Mouse (Mus musculus) lung, adult 18-20 months (tissue): ENCODE measurements around the gene Echdc3.

Experiments
- DNase-seq, 2 experiments: peaks; one replicate each; pipeline ENCODE4 v3.0.0; 2022; ENCODE audit warnings: mixed read lengths in 2 of 2

Echdc3 gene

GRCm38 (mm10) chr2:6165771-6166170 lies 47.1 kb downstream of the Echdc3 start:
- DNase-seq, result peak; percentile 26 to 76

DNA sequence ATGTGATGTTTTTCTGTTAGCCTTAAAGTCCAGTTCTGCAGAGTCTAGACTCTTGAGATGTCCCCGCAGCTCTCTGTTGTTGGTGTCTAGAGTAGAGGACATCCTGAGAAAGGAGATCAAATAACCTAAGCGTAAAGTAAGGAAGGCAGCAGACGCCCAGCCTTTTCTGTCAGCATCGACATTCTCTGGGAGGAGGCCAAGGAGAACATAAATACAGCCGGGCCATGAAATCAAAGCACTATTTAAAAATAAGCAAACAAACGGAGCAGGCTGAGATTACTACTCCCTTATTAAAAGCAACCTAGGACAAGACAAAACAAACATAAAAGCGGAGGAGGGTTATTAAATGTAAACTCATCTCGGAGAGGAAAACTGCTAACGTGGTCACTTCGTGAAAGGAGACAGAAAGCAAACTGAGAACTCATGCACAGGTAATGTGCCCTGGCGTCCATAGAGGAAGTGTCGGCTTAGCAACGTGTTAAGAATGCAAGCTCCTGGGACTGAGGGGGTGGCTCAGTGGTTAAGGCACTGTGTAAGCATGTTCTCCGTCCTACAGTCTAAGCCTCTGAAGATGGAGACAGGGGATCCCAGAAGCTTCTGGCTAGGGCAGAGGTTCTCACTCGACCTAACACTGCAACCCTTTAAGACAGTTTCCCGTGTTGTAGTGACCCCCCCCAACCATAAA lies 48.1 kb downstream of the Echdc3 start:
- no peak for DNase-seq

GRCm38 (mm10) chr2:6162366-6163040 lies 50.3 kb downstream of the Echdc3 start:
- DNase-seq, result peak; percentile 80 to 89

DNA sequence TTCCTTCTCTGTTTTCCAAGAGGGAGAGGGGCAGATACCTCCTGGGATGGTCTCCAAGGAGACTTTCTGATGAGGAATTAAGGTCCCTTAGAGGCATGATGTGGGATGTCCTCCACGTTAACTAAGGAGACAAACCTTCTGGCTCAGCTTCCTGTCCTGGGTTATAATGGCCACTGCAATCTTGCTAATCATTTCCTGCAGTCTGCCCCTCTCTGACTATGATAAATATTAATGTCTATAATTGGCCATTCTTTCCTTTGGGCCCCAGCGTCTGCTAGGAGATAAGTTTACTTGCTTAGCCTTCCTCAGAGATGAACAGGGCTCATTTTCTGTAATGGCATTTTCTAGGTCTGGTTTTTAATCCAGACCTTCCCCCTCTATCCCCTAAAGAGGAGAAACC lies 53.1 kb downstream of the Echdc3 start:
- no peak for DNase-seq

DNA sequence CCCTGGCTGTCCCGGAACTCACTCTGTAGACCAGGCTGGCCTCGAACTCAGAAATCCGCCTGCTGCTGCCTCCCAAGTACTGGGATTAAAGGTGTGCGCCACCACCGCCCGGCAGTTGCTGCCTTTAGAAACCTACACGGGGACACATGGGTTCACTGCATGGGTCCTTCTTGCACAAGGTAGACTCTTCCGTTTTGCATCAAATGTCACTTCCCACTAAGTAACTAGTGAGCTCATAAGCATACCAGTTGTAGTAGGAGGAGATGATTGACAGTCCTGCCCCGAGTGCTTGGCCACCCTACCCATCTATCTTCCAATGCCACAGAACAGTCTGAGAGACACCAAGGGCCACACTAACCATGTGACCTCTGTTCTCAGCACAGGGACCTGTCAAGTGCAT lies 53.6 kb downstream of the Echdc3 start:
- no peak for DNase-seq

- no peak for DNase-seq
Measured at GRCm38 (mm10) chr2:6157635-6158034, 55.2 kb downstream of the Echdc3 start.

GRCm38 (mm10) chr2:6157208-6157607 lies 55.6 kb downstream of the Echdc3 start:
- no peak for DNase-seq

DNA sequence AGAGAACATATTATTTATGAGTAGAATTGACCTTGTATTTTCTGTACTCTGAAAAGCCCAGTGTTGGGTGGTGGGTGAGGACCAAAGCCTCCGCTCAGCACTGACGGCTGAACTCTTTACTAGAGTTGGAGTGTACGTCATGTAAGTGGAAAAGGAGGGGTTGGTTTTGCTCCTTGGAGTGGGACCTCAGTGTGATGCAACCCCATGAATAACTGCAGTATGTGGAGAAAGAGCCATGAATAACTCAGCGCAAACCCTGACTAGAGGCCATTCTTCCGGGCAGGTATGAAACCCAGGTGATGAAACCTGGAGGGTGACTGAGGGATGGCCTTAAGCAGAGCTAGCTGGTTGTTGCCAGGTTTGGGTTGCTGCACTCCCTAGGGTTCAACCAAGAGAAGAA lies 63.0 kb downstream of the Echdc3 start:
- peak in 1 of 2 experiments; percentile 34 for DNase-seq

DNA sequence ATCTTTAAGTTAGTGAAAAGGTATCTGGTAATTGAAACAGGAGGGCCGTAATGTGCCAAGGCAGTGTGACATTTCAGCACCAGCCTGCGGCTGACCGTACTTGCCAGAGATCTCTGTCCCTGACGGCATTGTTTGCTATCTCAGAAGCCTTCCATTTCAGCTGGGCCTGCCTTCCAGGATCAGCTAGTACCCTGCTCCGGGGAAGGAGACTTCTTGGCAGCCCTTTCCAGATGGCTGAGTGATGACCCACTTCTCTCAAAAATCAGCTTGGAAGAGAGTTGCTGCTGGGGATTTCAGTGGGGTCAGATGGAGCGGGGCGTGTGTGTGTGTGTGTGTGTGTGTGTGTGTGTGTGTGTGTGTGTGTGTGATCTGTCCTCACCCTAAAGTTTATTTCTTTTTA lies 65.9 kb downstream of the Echdc3 start:
- DNase-seq, result no peak

- no peak for DNase-seq
Measured at GRCm38 (mm10) chr2:6146257-6146656, 66.6 kb downstream of the Echdc3 start.

DNA sequence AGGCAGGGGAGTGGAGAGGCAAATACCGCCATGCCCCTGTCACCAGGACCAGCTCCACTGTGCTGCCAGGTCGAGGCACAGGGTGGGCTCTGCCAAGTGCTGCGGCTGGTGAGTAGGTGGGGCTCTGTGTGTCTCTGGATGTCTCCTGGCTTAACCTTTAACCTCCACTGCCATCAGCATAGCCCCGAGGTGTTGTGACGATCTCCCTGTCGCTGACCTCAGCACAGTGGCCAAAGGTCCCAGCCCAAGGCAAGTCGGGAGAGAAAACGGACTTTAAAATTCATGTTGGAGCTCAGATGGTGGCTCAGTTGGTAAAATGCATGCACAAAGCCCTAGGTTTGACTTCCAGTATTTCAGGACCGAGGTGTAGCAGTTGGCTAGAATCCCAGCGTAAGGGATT lies 67.2 kb downstream of the Echdc3 start:
- DNase-seq, result no peak

DNA sequence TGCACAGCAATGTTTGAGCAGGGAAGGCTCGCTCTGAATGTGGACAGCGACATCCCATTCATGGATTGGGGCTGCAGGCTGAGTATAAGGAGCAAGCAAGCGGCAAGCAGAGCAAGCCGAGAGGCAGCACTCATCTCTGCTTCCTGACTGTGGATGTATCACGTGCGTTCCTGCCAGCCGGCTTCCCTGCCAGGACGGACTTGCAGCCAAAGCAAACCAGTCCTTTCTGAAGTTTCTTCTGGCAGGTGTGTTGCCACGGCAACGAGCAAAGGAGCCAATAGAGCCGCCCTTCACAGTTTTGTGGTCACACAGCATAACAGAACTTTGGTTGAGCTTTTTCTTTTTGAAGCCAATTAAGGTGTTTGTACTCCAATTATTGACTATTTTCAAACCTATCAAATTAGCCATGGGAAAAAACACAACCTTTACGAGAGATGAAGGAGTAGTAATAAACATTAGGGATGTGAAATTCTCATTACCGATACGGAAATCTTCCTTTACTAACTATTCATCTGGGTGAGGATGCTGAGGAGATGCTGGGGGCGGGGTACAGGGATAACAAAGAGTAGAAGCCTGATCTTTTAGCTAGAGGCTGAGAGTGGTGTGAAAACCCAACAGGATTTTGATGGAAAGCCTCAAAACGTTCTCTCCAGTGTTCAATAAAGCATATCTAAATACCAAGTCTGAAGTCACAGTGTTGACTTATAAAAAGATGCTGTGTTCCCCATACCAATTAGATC lies 69.7 kb downstream of the Echdc3 start:
- DNase-seq, result peak; percentile 24 to 33

GRCm38 (mm10) chr2:6140572-6141161 lies 72.2 kb downstream of the Echdc3 start:
- no peak for DNase-seq
